Mouse (Mus musculus) liver, embryonic 14.5 days (tissue): Measurements from ENCODE around the gene 4931406C07Rik. TPM values are rescaled to one million over a fixed set of nuclear protein-coding genes. Genes with fewer than 3 reads are reported as not detected.
"Not testable (repeated sequence)": the region's sequence is repeated elsewhere in the genome, so short reads cannot be mapped to it uniquely, and the experiment has no call there.

Experiments used
- ATAC-seq: fragments of 200-750 bp; cut with Nextera tagmentation; 2 replicates; pipeline ENCODE4 v1.8.0; 2017; ENCODE audit warnings: moderate number of reproducible peaks, mild to moderate bottlenecking, moderate library complexity; ENCODE audit not compliant: insufficient read depth
- DNase-seq, 3 experiments: peaks; one replicate each; pipeline ENCODE4 v3.0.0-alpha.2; 2012 to 2013; ENCODE audit warnings: low read depth in 3 of 3, low spot score in 3 of 3
- H3K27ac ChIP-seq: fragments of 300-500 bp; sonication (generic); 2 replicates; pipeline ENCODE4 v1.5.1; 2014; ENCODE audit warnings: moderate library complexity, mild to moderate bottlenecking, control low read depth, inconsistent platforms
- H3K27me3 ChIP-seq: fragments of 300-500 bp; sonication (generic); 2 replicates; pipeline ENCODE4 v1.6.1; 2014; ENCODE audit warnings: mild to moderate bottlenecking, low read length, moderate library complexity; ENCODE audit not compliant: control insufficient read depth, insufficient read depth
- H3K36me3 ChIP-seq: fragments of 300-500 bp; sonication (generic); replicated peaks from 2 replicates; pipeline ENCODE4 v1.6.1; 2014; ENCODE audit warnings: low read depth; ENCODE audit not compliant: control insufficient read depth, insufficient read depth
- H3K4me1 ChIP-seq, 2 experiments: fragments of 200-500 bp in 1 of 2; fragments of 300-500 bp in 1 of 2; sonication (generic) in 1 of 2; replicated peaks; 2 replicates each; pipeline ENCODE4 v1.6.1; 2012 to 2014; ENCODE audit warnings: antibody characterized with exemption in 1 of 2, inconsistent platforms in 1 of 2, low read length in 1 of 2; ENCODE audit not compliant: control insufficient read depth in 2 of 2, insufficient read depth in 2 of 2
- H3K4me2 ChIP-seq: fragments of 300-500 bp; sonication (generic); 2 replicates; pipeline ENCODE4 v1.6.1; 2014; ENCODE audit warnings: low read depth, mild to moderate bottlenecking, control low read depth, moderate library complexity
- H3K4me3 ChIP-seq, 2 experiments: fragments of 200-500 bp in 1 of 2; fragments of 300-500 bp in 1 of 2; sonication (generic) in 1 of 2; 2 replicates each; pipeline ENCODE4 v1.5.1; 2012 to 2014; ENCODE audit warnings: low read depth in 2 of 2, low read length in 2 of 2, mild to moderate bottlenecking in 2 of 2, control low read depth in 1 of 2, inconsistent platforms in 1 of 2, moderate library complexity in 1 of 2; ENCODE audit not compliant: insufficient read depth in 1 of 2
- H3K9ac ChIP-seq: fragments of 300-500 bp; sonication (generic); replicated peaks from 2 replicates; pipeline ENCODE4 v1.6.1; 2014; ENCODE audit warnings: mild to moderate bottlenecking, control low read depth, moderate library complexity
- H3K9me3 ChIP-seq: fragments of 300-500 bp; sonication (generic); 2 replicates; pipeline ENCODE4 v1.6.1; 2016; ENCODE audit warnings: low read length, mixed read lengths; ENCODE audit not compliant: control insufficient read depth
- CTCF ChIP-seq: IDR thresholded peaks from 2 replicates; pipeline ENCODE4 v1.5.1; 2016; ENCODE audit warnings: antibody characterized with exemption, low read depth, control low read depth
- EP300 ChIP-seq: IDR thresholded peaks from 2 replicates; pipeline ENCODE4 v1.6.1; 2016; ENCODE audit warnings: antibody characterized with exemption, low read depth
- WGBS: fragments of 180-500 bp; shearing (Covaris S2); extraction: QIAGEN DNeasy Blood & Tissue Kit; methylation state at CpG from one replicate; pipeline ENCODE4 v1.1.7; 2014; ENCODE audit not compliant: insufficient replicate concordance; 5-methylcytosine and 5-hydroxymethylcytosine counted together
- polyA plus RNA-seq, 2 experiments: library from polyadenylated mRNA; depleted of rRNA in 1 of 2; stranded (reverse) in 1 of 2; unstranded in 1 of 2; fragments of >200 nt; fragmentation: Nextera tagmentation in 1 of 2; extraction: Ambion mirVana in 1 of 2; gene quantifications; 2 replicates each; pipeline versions ENCODE4 v1.2.1 to v1.2.3; 2012 to 2014

The 4931406C07Rik gene
- polyA plus RNA-seq, 2 experiments: 2.3 to 5.9 TPM

GRCm38 (mm10) chr9:15317223-15318169, 11.2 kb upstream of the 4931406C07Rik start:
- ATAC-seq (no peak), DNase-seq (no peak)
- no peak overlapping the region for H3K27ac ChIP-seq
- H3K9me3 ChIP-seq: no peaks in the 10 kb centered on the region
- H3K4me2 ChIP-seq: no peak overlapping the region
- WGBS: 38% methylated on average over 5 of the region's 5 CpGs
- H3K4me1 ChIP-seq: no peaks in the 10 kb centered on the region
- H3K27me3 ChIP-seq: no peaks in the 10 kb centered on the region
- H3K9ac ChIP-seq: no peak overlapping the region
- TF ChIP-seq CTCF (no peak), EP300 (no peak)
- no peak overlapping the region for H3K4me3 ChIP-seq
- H3K36me3 ChIP-seq: peaks cover 55% of the 10 kb centered on the region

DNA sequence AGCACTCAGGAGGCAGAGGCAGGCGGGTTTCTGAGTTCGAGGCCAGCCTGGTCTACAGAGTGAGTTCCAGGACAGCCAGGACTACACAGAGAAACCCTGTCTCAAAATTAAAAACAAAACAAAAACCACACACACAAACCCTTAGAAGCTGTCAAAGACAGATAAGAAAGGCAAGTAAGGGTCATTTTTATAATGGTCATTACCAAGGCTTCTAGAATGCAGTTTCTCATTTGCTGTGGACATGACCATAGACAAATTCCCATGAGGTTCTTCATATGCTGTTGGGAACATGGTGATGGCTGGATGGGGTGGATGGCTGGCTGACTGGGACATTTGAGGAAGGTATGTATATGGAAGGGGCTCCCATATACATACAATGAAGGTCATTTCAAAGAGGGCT, 10.0 kb upstream of the 4931406C07Rik start:
- ATAC-seq: peak; percentile 21; the same call in 1 of the 2 replicates
- peaks cover 57% of the 10 kb centered on the region for H3K36me3 ChIP-seq
- not testable (repeated sequence) for H3K27me3 ChIP-seq, DNase-seq, H3K9ac ChIP-seq, H3K27ac ChIP-seq, H3K4me2 ChIP-seq, H3K4me1 ChIP-seq, H3K9me3 ChIP-seq, H3K4me3 ChIP-seq
- WGBS: 76% methylated on average over 2 of the region's 2 CpGs

- 90% methylated on average over 1 of the region's 1 CpGs for WGBS
- Histone ChIP-seq H3K4me3 (no peak overlapping the region), H3K4me2 (no peak overlapping the region), H3K9me3 (no peaks in the 10 kb centered on the region), H3K4me1 (no peaks in the 10 kb centered on the region), H3K27ac (no peak overlapping the region), H3K9ac (no peak overlapping the region), H3K27me3 (no peaks in the 10 kb centered on the region), H3K36me3 (peaks cover 70% of the 10 kb centered on the region)
- TF ChIP-seq EP300: no peak
- TF ChIP-seq CTCF: no peak
- DNase-seq (no peak), ATAC-seq (no peak)
Measured at GRCm38 (mm10) chr9:15314619-15315018, 8.4 kb upstream of the 4931406C07Rik start.

GRCm38 (mm10) chr9:15313633-15314032, 7.4 kb upstream of the 4931406C07Rik start:
- Histone ChIP-seq H3K27me3 (no peaks in the 10 kb centered on the region), H3K36me3 (peaks cover 80% of the 10 kb centered on the region), H3K4me1 (peaks cover 3 to 5% of the 10 kb centered on the region in 2 experiments), H3K27ac (no peak overlapping the region), H3K4me3 (no peak overlapping the region), H3K4me2 (no peak overlapping the region), H3K9me3 (no peaks in the 10 kb centered on the region), H3K9ac (no peak overlapping the region)
- 68% methylated on average over 5 of the region's 5 CpGs for WGBS
- no peak for TF ChIP-seq CTCF
- TF ChIP-seq EP300: no peak
- DNase-seq (no peak), ATAC-seq (no peak)

DNA sequence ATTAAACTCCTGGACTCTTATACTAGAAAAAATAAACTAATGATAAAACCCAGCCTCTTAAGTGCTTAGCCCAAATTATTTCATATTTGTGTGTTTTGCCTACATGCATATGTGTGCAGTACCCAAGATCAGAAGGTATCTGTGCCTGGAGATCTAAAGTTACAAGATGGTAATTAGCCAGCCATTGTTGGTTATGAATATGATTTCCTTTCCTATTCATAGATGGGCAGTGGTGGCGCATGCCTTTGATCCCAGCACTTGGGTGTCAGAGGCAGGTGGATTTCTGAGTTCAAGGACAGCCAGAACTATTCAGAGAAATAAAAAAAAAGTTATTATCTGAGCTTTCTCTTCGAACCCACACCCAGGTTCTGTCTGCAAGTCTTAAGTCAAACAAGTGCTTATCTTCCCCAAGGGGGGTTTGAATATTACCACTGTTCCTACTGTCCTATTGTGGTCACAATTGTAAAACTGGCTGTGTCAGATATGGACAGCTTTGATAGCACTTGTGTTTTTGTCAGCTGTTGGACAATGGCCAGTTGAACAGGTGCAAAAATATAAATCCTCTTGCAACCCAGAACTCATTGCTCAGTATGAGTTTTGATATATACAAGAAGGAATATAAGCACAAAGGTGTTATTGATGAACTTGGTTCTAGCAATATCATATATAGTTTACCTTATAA, 5.9 kb upstream of the 4931406C07Rik start:
- H3K4me2 ChIP-seq: no peak overlapping the region
- peak; percentile 22; the same call in 1 of the 2 replicates for ATAC-seq
- H3K4me1 ChIP-seq: peaks cover 5 to 11% of the 10 kb centered on the region in 2 experiments
- no peak for DNase-seq
- no peak overlapping the region for H3K9ac ChIP-seq
- H3K36me3 ChIP-seq: peaks cover 79% of the 10 kb centered on the region
- H3K9me3 ChIP-seq: no peaks in the 10 kb centered on the region
- no peak overlapping the region for H3K4me3 ChIP-seq
- H3K27me3 ChIP-seq: no peaks in the 10 kb centered on the region
- no peak overlapping the region for H3K27ac ChIP-seq
- WGBS: 36% methylated on average over 2 of the region's 2 CpGs
- TF ChIP-seq EP300 (no peak), CTCF (no peak)
